Mouse (Mus musculus) CH12.LX (cell line): ENCODE results near the gene Il6ra.

Experiments
- E2F4 ChIP-seq: IDR thresholded peaks from 2 replicates; pipeline ENCODE4 v1.6.1; 2011; ENCODE audit warnings: low read depth, low read length, improper control_type of control experiment; ENCODE audit not compliant: insufficient replicate concordance
- UBTF ChIP-seq: IDR thresholded peaks from 2 replicates; pipeline ENCODE4 v1.6.1; 2012; ENCODE audit warnings: low read depth, mild to moderate bottlenecking, inconsistent platforms, low read length, improper control_type of control experiment, moderate library complexity

DNA sequence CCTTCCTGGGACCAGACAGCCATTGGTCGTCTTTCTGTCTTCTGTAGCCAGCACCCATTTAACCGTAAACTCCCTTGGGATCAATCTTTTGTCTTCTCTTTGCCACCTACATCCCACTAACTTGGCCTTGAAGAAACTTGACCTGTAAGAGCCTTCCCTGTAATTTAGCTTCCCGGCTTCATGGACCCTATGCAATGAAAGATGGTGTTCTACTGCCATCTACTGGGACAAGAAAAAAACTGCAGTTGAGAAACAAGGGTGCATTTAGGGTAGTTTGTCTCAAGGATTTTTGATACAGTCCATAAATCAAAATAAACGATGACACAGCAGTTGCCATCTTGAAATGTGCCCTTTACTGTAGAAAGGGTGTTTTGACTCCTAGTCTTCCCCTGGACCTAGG lies 54.9 kb downstream of the Il6ra start:
- TF ChIP-seq UBTF (no peak), E2F4 (0 out of 2 replicates have a peak, but pooled peaks have one; percentile 33)
